Mouse (Mus musculus) ES-E14 (cell line): ENCODE data around the gene Poc1a. TPM values are rescaled to one million over a fixed set of nuclear protein-coding genes. Genes with fewer than 3 reads are reported as not detected.

Experiments used
- DNase-seq: peaks from one replicate; pipeline ENCODE4 v3.0.0-alpha.2; 2013; ENCODE audit warnings: low read depth, low spot score
- H3K27ac ChIP-seq: 2 replicates; pipeline ENCODE4 v1.5.1; 2012; ENCODE audit warnings: low read depth, mild to moderate bottlenecking, low read length, moderate library complexity, mixed read lengths; ENCODE audit not compliant: poor library complexity, insufficient read depth, severe bottlenecking
- H3K36me3 ChIP-seq: 2 replicates; pipeline ENCODE4 v1.6.1; 2012; ENCODE audit warnings: mild to moderate bottlenecking, low read length, moderate library complexity, mixed read lengths; ENCODE audit not compliant: control insufficient read depth, poor library complexity, insufficient read depth, severe bottlenecking
- H3K4me1 ChIP-seq, 2 experiments: fragments of 150-350 bp in 1 of 2; sonication (generic) in 1 of 2; 2 replicates each; pipeline ENCODE4 v1.6.1; 2012; ENCODE audit warnings: low read length in 2 of 2, mild to moderate bottlenecking in 1 of 2, mixed read lengths in 1 of 2; ENCODE audit not compliant: control insufficient read depth in 2 of 2, insufficient read depth in 2 of 2, poor library complexity in 1 of 2
- H3K4me3 ChIP-seq, 2 experiments: fragments of 150-350 bp in 1 of 2; sonication (generic) in 1 of 2; 2 replicates each; pipeline ENCODE4 v1.5.1; 2012; ENCODE audit warnings: low read length in 2 of 2, low read depth in 1 of 2, mild to moderate bottlenecking in 1 of 2, mixed read lengths in 1 of 2; ENCODE audit not compliant: insufficient read depth in 1 of 2, poor library complexity in 1 of 2, severe bottlenecking in 1 of 2
- H3K9ac ChIP-seq: 2 replicates; pipeline ENCODE4 v1.6.1; 2012; ENCODE audit warnings: low read depth, mild to moderate bottlenecking, low read length, mixed read lengths; ENCODE audit not compliant: poor library complexity, insufficient read depth, severe bottlenecking
- H3K9me3 ChIP-seq: fragments of 150-350 bp; sonication (generic); 2 replicates; pipeline ENCODE4 v1.6.1; 2012; ENCODE audit warnings: low read depth, mild to moderate bottlenecking, low read length; ENCODE audit not compliant: control insufficient read depth, insufficient read depth
- CHD2 ChIP-seq: IDR thresholded peaks from 2 replicates; pipeline ENCODE4 v1.6.1; 2014; ENCODE audit warnings: mild to moderate bottlenecking, low read depth, low read length, inconsistent platforms
- HCFC1 ChIP-seq: IDR thresholded peaks from 2 replicates; pipeline ENCODE4 v1.6.1; 2012; ENCODE audit warnings: low read length, inconsistent platforms, borderline replicate concordance; ENCODE audit not compliant: insufficient read depth
- MAFK ChIP-seq: IDR thresholded peaks from 2 replicates; pipeline ENCODE4 v1.6.1; 2014; ENCODE audit warnings: mild to moderate bottlenecking, low read depth, low read length, inconsistent platforms; ENCODE audit not compliant: insufficient read depth
- ZC3H11A ChIP-seq: IDR thresholded peaks from 2 replicates; pipeline ENCODE4 v1.6.1; 2012; ENCODE audit warnings: low read depth, mild to moderate bottlenecking, inconsistent platforms, low read length, borderline replicate concordance
- ZNF384 ChIP-seq: IDR thresholded peaks from 2 replicates; pipeline ENCODE4 v1.6.1; 2012; ENCODE audit warnings: low read depth, low read length, inconsistent platforms
- in situ Hi-C, 2 experiments: fragments of 600-800 bp; cut with MboI; formaldehyde crosslinking; loops; one replicate each; pipeline ENCODE4 v1.15.1; 2025; ENCODE audit warnings: low sequenced_read_pairs in 2 of 2, inconsistent platforms in 1 of 2; ENCODE audit not compliant: unreplicated experiment in 2 of 2
- total RNA-seq: library from RNA; depleted of rRNA; stranded (reverse); fragments of 300-350 nt; gene quantifications from 2 replicates; pipeline ENCODE4 v1.2.3, GENCODE M21; 2012

Poc1a gene
- total RNA-seq, 1 experiment, result 21.2 TPM

DNA sequence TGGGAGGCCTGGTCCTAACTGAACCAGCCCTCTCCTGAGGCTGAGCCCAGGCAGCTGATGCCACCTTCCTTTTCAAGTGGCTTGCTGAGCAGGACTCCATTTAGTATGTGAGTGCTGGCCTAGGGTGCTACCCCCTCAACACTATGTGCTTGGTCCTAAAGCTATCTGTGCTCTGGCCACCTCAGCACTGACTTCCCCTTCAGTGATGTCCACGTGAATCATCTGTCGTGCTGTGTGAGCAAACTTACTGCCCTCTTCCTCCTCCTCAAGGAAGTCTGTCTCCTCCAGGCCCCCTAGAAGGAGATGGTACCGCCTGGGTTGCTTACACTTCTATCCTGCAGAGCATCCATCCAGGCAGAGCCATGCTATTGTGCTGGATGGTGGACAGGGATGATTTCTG is 51.9 kb downstream of the Poc1a start:
- Histone ChIP-seq H3K4me1 (peaks cover 2 to 8% of the 10 kb centered on the region in 2 experiments; a peak in 1 of 4 replicates), H3K4me3 (no peak overlapping the region), H3K27ac (no peak overlapping the region), H3K9ac (no peak overlapping the region), H3K9me3 (no peaks in the 10 kb centered on the region), H3K36me3 (no peaks in the 10 kb centered on the region; the same call in 1 of the 2 replicates)
- in situ Hi-C loops, result no loop called here
- TF ChIP-seq HCFC1, result no peak
- no peak for TF ChIP-seq MAFK
- TF ChIP-seq ZC3H11A, result no peak
- no peak for TF ChIP-seq ZNF384
- TF ChIP-seq CHD2, result no peak
- DNase-seq, result no peak

DNA sequence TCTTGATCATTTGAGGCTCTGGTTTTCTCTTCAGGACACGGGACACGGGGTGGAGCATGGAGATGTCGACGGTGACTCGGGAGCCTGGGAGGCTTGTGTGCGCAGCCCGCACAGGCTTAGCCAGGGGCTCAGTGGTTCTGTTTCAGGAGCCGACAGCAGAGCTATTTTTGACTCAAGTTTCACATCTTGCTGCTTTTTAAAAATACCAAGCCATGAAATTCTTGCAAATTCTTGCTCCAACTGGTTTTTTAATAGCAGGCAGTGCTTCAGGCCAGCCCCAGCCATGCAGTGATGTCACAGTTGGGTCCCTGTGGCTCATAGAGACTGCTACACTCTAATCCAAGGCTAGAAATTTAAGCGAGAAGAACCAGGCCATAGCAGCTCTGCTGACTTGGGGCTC is 56.8 kb downstream of the Poc1a start:
- Histone ChIP-seq H3K36me3 (no peaks in the 10 kb centered on the region), H3K4me3 (no peak overlapping the region), H3K27ac (no peak overlapping the region), H3K4me1 (peaks cover 2 to 26% of the 10 kb centered on the region in 2 experiments; a peak in 3 of 4 replicates), H3K9ac (no peak overlapping the region), H3K9me3 (no peaks in the 10 kb centered on the region)
- TF ChIP-seq CHD2 (no peak), ZC3H11A (no peak), ZNF384 (no peak), HCFC1 (no peak), MAFK (no peak)
- in situ Hi-C loops, result no loop called here
- DNase-seq, result no peak

DNA sequence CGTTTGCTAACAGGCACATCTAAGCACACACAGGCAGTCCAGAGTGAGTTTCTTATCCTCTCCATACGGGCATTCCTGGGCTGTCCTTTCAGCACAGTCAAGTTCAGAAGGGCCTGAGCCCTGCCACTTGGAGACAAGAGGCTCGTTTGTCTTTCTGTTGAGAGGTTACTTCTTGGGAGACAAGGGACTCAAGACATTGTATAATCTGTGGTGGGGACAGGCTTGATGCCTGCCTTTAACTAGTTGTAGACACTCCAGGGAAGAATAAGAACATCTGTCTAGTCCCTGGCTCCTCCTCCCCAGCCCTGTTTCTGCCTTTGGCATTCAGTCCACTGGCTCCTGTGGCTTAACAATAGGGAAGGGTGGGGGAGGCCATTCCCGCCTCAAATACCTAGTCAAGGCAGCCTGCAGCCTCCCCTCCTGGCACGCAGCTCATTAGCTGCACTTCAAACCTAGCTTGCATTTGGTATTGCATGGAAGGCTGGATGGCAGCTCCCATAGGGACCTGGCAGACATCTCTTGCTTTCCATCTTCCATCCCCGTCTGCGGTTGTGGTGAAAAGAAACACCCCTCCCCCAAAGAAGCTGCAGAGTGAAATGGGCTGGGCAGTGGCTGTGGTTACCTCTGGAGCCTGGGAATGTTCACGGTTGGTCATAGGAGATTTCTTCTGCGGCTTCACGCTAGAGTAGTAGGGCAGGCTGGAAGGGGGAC is 57.8 kb downstream of the Poc1a start:
- peak overlapping the region in 1 of 2 experiments; percentile 3; a peak in 1 of 4 replicates for H3K4me3 ChIP-seq
- DNase-seq, result peak; percentile 66
- peaks cover 2 to 26% of the 10 kb centered on the region in 2 experiments; a peak in 3 of 4 replicates for H3K4me1 ChIP-seq
- 0 out of 2 replicates have a peak overlapping the region, but pooled peaks have one; percentile 21 for H3K9ac ChIP-seq
- H3K9me3 ChIP-seq, result no peaks in the 10 kb centered on the region
- in situ Hi-C loops, result no loop called here
- H3K27ac ChIP-seq, result peak overlapping the region; percentile 9; the same call in 1 of the 2 replicates
- H3K36me3 ChIP-seq, result no peaks in the 10 kb centered on the region
- TF ChIP-seq ZC3H11A, result no peak
- no peak for TF ChIP-seq CHD2
- no peak for TF ChIP-seq MAFK
- no peak for TF ChIP-seq ZNF384
- no peak for TF ChIP-seq HCFC1

DNA sequence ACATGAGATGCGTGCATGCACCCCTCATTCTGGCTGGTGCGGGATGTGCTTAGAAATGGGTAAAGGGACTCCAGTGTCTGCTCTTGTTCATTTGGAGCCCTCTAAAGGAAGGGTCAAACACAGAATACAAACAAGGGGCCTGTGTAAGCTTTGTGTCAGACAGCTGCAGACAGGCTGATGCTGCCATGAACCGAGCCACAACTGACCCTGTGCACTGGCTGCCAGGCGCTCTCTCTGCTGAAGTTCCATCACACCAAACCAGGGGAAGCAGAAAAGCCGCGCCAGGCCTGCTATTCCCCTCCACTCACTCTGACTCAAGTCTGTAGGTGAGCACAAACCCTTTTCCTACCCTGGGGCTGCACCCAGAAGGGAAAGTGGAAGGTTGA is 58.3 kb downstream of the Poc1a start:
- in situ Hi-C loops, result no loop called here
- Histone ChIP-seq H3K4me1 (peaks cover 2 to 26% of the 10 kb centered on the region in 2 experiments; a peak in 3 of 4 replicates), H3K9ac (no peak overlapping the region), H3K36me3 (no peaks in the 10 kb centered on the region), H3K4me3 (peak overlapping the region in 1 of 2 experiments; percentile 3; a peak in 1 of 4 replicates), H3K9me3 (no peaks in the 10 kb centered on the region), H3K27ac (peak overlapping the region; percentile 9; the same call in 1 of the 2 replicates)
- DNase-seq, result no peak
- TF ChIP-seq ZNF384, result no peak
- no peak for TF ChIP-seq CHD2
- TF ChIP-seq MAFK, result no peak
- no peak for TF ChIP-seq HCFC1
- no peak for TF ChIP-seq ZC3H11A

DNA sequence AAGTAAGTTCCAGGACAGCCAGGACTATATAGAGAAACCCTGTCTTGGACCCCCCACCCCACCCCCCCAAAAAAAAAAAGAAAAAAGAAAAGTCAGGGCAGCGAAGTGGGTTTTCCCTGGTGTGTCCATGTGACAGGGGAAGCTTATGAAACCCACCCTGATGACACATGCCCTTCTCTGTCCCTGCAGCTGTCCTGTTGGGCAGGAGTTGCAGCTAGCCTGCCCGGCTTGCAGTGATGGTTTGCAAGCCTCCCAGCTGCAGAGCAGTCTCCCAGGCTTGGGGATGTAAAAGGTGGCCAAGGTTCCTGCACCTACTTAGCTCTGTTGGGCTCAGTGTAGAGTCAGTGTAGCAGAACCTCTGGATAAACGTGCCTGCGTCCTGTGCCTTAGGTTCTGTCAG is 58.9 kb downstream of the Poc1a start:
- in situ Hi-C loops, result no loop called here
- H3K4me1 ChIP-seq, result peaks cover 2 to 26% of the 10 kb centered on the region in 2 experiments; a peak in 3 of 4 replicates
- no peak overlapping the region for H3K27ac ChIP-seq
- no peak overlapping the region for H3K4me3 ChIP-seq
- H3K9ac ChIP-seq, result no peak overlapping the region
- no peak for DNase-seq
- no peak for TF ChIP-seq HCFC1
- TF ChIP-seq CHD2, result no peak
- no peak for TF ChIP-seq ZC3H11A
- TF ChIP-seq ZNF384, result no peak
- TF ChIP-seq MAFK, result no peak
- no peaks in the 10 kb centered on the region for H3K36me3 ChIP-seq
- H3K9me3 ChIP-seq, result no peaks in the 10 kb centered on the region
